Mouse (Mus musculus) frontal cortex, postnatal 14 days (tissue): Measurements from ENCODE around the gene Dhps.

ENCODE experiments used
- DNase-seq, 2 experiments: peaks; one replicate each; pipeline ENCODE4 v3.0.0; 2022; ENCODE audit warnings: low spot score in 2 of 2

Dhps gene

DNA sequence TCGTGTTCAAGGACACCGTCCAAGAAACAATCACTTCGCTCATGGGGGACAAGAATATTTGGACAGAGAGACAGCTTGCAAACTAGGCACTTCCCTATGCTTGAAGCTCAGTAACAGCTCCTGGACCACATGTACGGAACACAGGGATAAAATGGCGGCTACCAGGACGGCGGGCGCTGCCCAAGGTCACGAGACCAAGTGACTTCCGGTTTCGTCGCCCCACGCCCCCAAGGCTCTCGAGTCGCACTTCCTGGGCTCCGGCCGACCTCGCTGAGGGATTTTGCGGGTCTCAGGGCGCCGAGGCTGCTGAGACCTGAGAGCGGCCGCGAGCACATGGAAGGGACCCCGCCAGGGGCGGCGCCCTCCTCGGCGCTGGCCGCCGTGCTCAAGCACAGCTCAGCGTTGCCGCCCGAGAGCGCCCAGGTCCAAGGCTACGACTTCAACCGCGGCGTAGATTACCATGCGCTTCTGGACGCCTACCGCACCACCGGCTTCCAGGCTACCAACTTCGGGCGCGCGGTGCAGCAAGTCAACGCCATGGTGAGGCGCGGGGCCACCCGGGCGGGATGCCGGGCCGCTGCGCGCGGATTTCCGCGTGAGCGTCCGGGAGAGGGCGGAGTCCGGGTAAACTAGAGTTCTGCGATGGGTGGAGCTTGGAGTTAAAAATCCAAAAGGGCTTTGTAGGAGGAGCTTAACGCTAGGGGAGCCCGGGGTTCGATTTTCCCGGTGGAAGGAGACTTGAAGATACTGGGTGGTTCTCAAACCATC, at the start of gene Dhps:
Gene Dhps (plus strand): TSS at position 244 of the 768 bp plus-strand sequence.
- peak; percentile 87 to 91 for DNase-seq

DNA sequence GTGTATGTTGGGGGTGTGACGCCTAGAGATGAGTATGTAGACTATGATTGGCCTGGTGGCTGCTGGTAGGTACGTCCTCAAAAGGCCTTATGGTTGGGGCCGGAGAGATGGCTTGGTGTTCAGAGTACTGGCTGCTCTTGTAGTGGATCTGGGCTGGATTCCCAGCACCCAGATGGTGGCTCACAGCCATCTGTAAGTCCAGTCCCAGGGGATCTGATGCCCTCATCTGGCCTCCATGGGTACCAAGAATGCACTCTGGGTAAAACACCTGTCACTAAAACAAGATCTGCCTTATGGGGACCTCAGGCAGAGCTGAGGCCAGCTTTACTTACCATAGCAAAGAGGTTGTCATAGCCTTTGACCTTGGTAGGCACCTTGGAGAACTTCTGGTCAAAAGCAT, 47.7 kb upstream of the Dhps start:
- no peak for DNase-seq

DNA sequence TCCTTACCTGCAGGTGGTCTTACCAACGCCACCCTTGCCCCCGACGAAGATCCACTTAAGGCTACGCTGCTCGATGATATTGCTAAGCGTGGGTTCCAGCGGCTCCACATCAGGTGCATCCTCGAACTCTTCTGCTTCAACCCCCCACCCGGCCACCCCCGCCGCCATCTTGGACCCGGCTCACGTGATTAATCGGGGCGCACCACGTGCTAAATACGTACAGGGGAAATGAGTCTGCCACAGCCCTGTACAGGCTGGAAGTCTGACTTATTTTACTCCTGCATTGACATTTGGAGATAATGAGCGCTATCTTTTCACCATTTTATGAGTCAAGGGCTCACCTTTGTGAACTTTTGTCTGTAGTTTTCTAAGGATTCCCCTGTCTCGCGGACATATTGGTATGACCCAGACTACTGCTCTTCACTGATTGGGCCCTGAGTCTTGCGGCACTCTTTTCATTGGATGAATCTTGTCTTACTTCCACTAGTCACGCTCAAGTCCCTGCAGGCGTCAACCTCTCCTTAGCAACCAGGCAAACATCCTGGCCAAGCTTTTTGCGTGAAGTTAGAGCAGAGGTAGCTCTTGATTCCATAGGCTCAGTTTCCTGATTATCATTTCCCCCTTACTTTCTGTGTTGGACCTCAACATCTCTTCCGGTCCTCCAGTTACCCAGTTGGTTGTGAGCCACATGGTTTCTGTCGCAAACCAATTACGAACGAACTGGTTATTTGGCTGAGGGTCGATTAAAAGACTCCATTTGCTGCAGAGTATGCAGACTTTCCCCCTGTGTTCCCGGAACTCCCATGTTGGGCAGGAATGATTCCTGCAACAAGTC, 46.2 kb upstream of the Dhps start, which contains the start of gene Asna1:
Gene Asna1 (minus strand): TSS at position 184 of the 835 bp plus-strand sequence.
- peak; percentile 70 to 80 for DNase-seq

DNA sequence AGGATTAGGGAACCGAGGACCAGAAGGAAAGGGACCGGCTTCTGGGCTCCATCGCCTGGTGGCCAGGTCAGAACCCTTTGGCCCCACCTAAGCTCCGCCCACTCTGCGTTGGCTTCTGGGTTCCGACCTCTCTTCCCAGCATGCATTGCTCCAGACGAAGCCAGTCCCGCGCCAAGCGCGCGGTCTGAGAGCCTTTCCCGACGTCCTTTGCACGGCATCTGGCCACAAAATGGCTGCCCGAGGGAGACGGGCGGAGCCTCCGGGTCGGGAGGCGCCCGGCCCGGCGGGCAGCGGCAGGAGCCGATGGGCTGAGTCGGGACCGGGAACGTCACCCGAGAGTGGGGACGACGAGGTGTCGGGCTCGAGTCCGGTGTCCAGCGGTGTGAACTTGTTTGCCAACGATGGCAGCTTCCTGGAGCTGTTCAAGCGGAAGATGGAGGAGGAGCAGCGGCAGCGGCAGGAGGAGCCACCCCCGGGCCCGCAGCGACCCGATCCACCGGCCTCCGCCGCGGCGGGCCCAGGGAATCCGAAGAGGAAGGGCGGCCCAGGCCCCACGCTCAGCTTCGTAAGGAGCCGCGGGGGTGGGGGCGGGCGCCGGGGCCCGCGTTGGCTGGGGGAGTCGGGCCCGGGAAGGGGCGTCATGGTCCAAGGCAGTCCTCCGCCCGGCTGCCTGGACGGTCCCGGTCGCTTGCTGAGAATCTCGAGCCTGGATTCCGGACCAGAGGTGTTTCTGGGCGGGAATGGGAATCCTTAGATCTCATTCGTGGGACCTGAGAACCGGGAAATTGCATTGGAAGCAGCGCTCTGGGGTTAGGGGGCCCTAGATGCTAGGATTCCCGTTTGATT, 44.7 kb upstream of the Dhps start, which contains the start of gene Trir:
Gene Trir (plus strand): TSS at position 154 of the 846 bp plus-strand sequence.
- DNase-seq = peak; percentile 90 to 93

DNA sequence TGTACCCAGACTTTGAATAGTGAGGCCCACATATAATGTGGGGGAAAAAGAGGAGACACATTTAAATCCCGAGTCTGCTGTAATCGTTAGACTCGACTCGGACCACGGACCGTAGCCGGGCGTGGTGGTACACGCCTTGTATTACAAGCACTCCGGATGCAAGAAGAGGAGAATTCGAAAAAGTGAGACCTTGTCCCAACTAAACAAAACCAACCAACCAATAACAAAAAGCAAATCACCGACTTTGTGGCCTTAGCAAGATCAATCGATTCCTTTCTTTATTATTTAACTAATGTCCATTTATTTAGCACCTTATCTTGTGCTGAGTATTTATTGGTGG, 44.1 kb upstream of the Dhps start:
- no peak for DNase-seq

DNA sequence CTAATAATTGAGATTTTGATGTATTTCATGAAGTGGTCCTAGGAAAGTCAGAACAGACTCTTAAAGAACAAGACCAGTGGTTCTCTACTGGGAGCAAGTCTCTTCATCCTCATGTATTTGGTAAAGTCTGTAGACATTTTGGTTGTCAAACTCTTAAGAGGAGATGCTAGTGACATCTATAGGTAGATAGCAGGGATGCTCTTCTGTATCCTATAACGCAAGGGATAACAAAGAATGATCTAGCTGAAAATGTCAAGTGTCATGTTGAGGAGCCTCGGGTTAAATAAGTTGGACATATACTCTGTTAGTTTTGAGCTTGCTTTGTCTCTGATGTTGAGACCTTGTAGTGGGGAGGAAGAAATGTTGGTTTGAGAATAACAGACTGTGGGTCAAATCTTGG, 43.6 kb upstream of the Dhps start:
- DNase-seq = no peak

DNA sequence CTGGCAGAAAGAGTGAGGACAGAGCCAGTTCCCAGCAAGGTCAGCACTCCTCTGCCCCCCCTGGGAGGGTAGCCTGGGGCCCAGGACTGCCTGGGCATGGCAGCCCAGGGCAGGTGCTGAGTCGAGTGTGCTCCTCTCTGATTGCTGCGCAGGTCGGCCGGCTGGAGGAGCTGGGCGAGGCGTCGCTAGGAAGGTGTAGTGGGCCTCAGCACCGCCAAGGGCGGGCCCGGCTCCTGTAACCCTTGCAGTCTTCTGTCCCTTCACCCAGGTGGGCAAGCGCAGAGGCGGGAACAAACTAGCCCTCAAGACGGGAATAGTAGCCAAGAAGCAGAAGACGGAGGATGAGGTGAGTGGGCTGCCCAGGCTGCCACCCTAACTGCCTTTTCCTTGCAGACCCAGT, 42.3 kb upstream of the Dhps start:
- no peak for DNase-seq

DNA sequence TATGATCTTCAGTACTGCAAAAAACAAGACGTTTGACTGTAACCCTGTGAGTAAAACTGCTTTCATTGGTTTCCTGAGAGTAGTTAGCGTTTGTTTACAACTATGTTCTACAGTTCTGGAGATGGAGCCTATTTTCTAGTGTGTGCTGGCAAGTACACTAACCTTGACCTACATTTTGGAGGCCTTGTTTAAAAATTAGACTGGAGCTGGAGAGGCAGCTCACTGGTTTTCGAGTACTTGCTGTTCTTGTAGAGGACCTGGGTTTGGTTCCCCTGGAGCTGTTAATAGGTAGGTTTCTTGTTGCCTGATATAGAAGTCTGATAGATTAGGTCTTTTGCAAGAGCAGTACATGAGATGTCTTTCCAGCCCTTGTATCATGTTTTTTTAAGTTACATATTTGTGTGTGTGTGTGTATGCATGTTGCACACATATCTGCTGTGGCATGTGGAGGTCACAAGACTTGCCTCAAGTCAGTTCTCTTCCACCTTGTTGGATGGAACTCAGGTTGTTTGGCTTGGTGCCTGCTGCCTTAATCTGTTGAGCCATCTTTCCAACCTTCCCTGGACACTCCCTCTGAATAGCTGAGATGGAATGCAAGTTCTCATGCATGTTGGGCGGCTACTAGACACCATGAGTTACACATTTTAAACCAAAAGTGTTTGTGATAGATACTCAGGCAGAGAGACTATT, 38.8 kb upstream of the Dhps start:
- DNase-seq = no peak

DNA sequence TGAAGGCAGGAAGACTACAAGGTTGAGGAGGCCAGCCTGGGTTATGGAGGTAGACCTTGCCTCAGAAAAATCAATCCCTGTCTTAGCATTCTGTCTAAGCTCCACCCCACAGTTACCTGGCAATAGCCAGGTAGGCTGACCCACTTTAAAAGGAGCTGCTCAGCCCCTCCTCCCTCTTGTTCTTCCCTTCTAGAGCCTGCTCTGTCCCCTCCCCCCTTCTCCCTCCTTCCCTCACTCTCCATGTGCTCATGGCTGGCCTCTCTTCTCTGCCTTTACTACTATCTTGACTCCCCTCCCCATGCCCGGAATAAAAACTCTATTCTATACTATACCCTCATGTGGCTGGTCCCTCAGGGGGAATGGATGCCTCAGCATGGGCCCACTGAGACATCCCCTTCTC, 37.7 kb upstream of the Dhps start:
- no peak for DNase-seq

DNA sequence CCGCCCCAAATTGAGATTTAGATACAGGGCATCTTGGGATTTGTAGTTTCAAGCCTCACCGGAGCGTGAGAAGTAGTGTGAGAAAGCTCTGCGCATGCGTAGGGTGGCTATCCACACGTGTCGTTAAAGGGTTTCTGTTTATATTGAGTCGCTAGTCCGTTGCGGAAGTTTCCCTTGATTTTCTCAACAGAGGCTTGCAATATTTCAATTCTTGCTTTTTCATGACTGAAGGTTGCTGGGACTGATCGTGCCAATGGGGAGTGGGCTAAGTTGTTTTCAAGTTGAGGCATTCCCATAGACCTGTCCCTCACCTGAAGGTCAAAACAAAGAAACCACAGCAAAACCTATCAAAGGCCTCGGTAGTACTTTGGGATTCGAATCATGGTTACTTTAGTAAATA, 36.8 kb upstream of the Dhps start:
- DNase-seq = peak; percentile 55 to 57

DNA sequence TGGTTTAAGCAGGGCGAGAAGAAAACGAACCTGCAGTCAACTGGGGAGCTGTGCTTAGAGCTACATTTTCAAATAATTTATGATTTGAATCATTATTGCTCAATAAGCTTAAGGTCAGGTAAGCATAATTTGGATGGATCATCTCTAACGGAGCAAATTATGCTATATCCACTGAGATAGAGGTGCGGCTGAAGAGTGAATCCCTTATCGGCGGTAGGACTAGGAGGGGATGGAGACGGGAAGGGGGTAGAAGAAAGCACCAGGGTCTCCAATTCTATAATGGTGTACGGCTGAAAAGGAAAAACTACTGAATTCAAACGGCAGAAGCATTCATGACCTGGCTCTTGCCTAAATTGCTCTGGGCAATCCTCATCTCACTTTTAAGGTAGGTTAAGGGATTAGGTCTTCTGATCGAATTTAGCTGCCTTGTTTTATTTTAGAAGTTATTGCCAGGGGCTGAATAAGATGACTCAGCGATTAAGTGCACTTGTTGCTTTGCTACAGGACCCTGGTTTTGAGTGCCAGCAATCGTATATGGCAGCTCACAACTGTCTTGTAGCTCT, 36.3 kb upstream of the Dhps start:
- DNase-seq = no peak

DNA sequence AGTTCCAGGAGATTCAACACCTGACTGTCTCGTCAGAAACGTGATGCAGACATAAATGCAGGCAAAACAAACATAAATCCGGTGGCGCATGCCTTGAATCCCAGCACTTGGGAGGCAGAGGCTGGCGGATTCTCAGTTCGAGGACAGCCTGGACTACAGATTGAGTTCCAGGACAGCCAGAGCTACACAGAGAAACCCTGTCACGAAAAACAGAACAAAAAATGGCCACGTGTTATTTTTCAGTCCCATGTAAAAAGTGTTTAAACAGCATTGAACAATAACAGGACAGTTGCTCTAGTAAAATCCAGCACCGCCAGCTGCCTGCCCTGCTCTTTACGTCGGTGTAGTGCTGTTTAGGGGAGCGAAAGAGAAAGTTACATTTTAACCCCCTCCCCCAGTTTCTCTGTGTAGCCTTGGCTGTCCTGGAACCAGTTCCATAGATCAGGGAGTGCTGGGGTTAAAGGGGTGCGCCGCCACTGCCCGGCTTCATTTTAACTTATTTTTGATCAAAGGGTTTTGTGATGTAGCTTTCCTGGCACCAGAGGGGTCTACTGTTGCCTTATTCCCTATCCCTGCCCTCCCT, 35.7 kb upstream of the Dhps start:
- DNase-seq = peak in 1 of 2 experiments; percentile 18

DNA sequence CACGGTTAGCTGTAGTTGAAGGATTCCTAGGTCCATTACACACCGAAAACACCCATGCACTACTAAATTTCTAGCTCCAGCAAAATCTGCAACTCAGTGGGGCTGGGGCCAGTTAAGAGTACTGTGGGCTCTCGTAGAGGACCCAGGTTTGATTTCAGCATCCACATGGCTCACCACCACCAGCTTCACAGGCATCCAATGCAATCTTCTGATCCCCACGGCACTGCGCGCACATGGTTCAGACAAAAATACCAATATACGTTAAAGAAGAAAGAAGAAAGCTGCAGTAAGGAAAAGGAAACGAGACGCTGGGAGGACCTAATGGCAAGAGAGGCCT, 35.2 kb upstream of the Dhps start:
- DNase-seq = no peak

DNA sequence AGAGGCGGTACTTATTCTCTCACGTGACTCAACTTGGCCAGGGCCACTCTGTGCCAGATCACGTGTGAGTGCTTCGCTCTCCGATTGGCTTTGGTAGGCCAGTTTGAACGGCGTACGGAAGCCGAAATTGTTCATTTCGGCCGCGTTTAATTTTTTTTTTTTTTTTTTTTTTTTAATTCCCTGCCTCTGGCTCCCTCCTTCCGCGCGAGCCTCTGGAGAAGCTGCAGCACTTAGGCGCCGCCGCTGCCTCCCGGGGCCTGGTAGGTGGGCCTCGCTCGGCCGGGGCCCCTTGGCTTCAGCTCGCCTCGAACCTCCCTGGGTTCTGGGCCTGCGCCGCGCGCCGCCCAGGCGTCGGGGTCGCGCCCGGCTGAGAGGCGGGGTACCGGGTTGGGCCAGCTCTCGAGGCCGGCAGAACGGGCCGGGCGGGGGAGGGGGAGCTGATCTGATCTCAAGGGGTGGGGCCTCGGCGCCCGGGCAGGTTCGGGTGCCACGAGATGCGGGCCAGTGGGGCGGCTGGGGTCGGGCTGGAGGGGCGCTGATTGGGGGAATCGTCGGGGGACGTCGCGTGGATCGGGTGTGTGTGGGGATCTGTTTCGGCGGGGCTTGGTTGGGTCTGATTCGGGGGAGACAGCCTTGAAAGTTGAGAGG, 34.7 kb upstream of the Dhps start, which contains the start of gene Tnpo2:
Gene Tnpo2 (plus strand): TSS at position 198 of the 648 bp plus-strand sequence.
- peak; percentile 82 to 90 for DNase-seq

DNA sequence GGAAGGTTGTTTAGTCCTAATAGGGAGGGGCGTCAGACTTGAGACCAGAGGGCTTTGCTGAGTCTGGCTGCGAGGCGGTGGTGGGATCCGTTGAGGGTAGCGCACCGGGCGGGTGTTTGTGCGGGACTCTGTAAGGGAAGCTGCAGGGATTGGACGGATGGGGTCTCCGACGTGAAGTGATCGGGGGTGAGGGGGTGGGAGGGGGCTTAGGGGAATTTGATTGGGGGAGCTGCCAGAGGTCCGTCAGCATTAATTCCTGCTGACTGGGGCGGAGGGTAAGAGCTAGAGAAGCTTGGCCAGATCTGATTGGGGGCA, 34.2 kb upstream of the Dhps start:
- no peak for DNase-seq

DNA sequence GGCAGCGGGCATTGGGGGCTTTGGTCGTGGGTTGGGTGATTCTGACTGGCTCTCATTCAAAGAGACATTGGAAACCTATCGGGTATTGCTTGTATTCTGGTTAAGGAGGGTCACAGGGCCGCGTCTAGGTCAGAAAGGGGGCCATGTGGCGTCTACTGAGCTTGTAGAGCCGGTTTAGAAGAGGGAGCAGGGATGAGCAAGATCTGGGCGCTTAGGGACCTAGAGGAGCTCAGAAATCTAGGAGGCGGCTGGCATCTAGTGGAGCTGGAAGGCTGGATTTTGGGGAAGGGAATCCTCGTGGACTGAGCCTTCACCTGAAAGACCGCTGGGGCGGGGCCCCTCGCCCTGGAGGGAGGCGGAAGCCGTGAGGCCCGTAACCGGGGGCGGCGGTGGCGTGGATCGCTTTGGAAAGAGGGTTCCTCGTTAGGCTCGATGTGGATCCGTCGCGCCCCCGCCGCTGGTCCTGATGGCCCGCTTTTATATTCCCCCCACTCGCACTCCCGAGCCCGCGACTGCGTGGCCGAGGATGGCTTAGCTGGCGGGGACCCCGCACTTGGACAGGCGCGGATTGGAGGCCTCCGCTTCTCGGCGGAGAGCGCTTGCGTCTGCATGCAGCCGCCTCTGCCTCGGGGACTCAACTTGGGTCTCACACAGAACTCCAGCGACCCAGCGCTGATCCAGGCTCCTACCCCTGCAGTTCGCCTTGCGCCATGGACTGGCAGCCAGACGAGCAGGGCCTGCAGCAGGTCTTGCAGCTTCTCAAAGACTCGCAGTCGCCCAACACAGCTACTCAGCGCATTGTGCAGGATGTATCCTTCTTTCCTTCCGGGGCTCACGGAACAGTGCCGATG, 33.7 kb upstream of the Dhps start:
- DNase-seq = peak in 1 of 2 experiments; percentile 55

DNA sequence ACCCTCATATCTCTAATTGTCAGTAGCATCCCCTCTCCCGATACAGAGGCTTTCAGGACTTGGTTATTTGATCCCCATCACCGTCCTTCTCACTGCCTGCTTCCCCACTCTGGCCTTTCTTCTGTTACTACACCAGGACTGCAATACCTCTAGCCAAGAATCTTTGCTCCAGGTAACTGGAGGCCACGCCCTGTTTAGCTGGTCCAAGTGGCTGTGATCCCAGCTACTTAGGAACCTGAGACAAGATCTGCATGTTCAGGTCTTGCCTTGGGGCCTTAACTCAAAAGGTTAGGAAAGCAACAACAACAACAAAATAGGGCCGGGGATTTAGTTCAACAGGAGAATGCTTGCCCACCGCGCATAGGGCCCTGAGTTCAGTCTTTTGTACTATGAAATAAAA, 27.9 kb upstream of the Dhps start:
- no peak for DNase-seq

DNA sequence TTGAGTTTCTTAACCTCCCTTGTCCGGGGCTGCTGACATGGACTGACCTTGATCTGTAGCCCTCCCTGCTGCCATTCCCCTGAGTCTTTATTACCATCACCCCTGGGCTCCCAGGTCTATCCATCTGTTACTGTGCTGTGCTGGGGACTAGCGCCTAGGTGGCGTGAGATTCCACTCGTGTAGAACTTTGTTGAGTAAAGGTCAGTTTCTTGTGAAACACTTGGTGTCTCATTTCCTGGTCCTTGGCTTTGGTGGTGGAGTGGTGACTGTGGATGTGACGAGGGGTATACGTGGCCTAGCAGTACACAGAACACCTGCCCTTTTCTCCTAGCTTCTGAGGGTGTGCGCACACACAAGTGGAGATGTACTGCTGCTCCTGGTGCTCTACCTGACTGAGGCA, 14.2 kb upstream of the Dhps start:
- no peak for DNase-seq

DNA sequence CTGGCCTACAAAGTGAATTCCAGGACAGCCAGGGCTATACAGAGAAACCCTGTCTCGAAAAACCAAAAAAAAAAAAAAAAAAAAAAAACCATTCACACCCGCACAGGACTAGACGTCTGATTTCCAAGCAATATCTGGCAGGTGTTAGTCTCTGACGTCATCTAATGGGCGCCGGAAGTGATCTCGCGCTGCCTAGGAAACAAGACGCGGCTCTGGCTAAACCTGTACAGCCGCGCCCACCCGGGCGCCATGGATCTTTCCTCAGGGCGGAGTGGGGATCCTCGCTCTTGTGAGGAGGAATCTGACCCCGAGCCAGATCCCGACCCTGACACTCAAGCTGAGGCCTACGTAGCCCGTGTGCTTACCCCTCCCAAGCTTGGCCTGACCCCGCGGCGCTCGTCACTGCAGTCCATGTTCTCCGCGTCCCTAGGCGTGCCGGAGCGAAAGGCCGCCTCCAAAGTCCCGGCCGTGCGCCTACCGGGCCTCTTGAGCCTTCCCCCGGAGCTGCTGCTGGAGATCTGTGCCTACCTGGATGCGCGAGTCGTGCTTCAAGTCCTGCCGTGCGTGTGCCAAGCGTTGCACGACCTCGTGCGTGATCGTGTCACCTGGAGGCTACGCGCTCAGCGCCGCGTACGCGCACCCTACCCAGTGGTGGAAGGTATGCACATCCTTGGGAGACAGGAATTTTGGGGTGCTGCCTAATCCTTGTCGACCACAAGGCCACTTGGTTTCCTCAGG, 11.5 kb upstream of the Dhps start, which contains the start of gene Fbxw9:
Gene Fbxw9 (plus strand): TSS at position 177 of the 738 bp plus-strand sequence.
- DNase-seq = peak; percentile 86
